Mouse (Mus musculus) gonadal fat pad, adult 2 months (tissue): ENCODE results near the gene Zfp319. TPM values are rescaled to one million over a fixed set of nuclear protein-coding genes. Genes with fewer than 3 reads are reported as not detected.

Source experiments
- DNase-seq: peaks from one replicate; pipeline ENCODE4 v3.0.0-alpha.2; 2012; ENCODE audit warnings: low read depth
- polyA plus RNA-seq: library from polyadenylated mRNA; depleted of rRNA; stranded (reverse); fragments of >200 nt; gene quantifications from 2 replicates; pipeline ENCODE4 v1.2.3, GENCODE M21; 2012

Zfp319 gene
- polyA plus RNA-seq, 1 experiment, result 6.7 TPM

- DNase-seq, result no peak
These were observed 19.7 kb upstream of the Zfp319 start for GRCm38 (mm10) chr8:95351461-95351860.

- DNase-seq, result no peak
These were observed 17.3 kb upstream of the Zfp319 start for GRCm38 (mm10) chr8:95348811-95349630.

GRCm38 (mm10) chr8:95348356-95348755 is 16.6 kb upstream of the Zfp319 start:
- DNase-seq, result no peak

- DNase-seq, result no peak
These were observed 15.1 kb upstream of the Zfp319 start for GRCm38 (mm10) chr8:95346643-95347545.

- no peak for DNase-seq
These were observed 12.9 kb upstream of the Zfp319 start for GRCm38 (mm10) chr8:95344668-95345067.

- DNase-seq, result no peak
These were observed 10.0 kb upstream of the Zfp319 start for GRCm38 (mm10) chr8:95341721-95342120.

- no peak for DNase-seq
These were observed 4.6 kb upstream of the Zfp319 start for GRCm38 (mm10) chr8:95336363-95336762.

- DNase-seq, result no peak
These were observed 4.0 kb upstream of the Zfp319 start for GRCm38 (mm10) chr8:95335706-95336105.

- no peak for DNase-seq
These were observed 868 bp upstream of the Zfp319 start for GRCm38 (mm10) chr8:95332437-95333199.

GRCm38 (mm10) chr8:95331156-95331719 is 512 bp downstream of the Zfp319 start:
- DNase-seq, result no peak

GRCm38 (mm10) chr8:95330367-95330766 is 1.4 kb downstream of the Zfp319 start:
- no peak for DNase-seq

- no peak for DNase-seq
These were observed 3.8 kb downstream of the Zfp319 start for GRCm38 (mm10) chr8:95327866-95328465.

GRCm38 (mm10) chr8:95326822-95327221 is 4.9 kb downstream of the Zfp319 start:
- no peak for DNase-seq

- no peak for DNase-seq
These were observed 7.1 kb downstream of the Zfp319 start for GRCm38 (mm10) chr8:95324646-95325045.

- no peak for DNase-seq
These were observed 8.5 kb downstream of the Zfp319 start for GRCm38 (mm10) chr8:95323201-95323600.

- DNase-seq, result no peak
These were observed 11.3 kb downstream of the Zfp319 start for GRCm38 (mm10) chr8:95320224-95321139.

- no peak for DNase-seq
These were observed 16.4 kb downstream of the Zfp319 start for GRCm38 (mm10) chr8:95315350-95315749.

GRCm38 (mm10) chr8:95314707-95315106 is 17.0 kb downstream of the Zfp319 start:
- DNase-seq, result no peak

GRCm38 (mm10) chr8:95313857-95314256 is 17.9 kb downstream of the Zfp319 start:
- DNase-seq, result no peak

- no peak for DNase-seq
These were observed 18.9 kb downstream of the Zfp319 start for GRCm38 (mm10) chr8:95312836-95313235.
